Mouse (Mus musculus) liver, embryonic 11.5 days (tissue): ENCODE results near the gene Fabp1. TPM values are rescaled to one million over a fixed set of nuclear protein-coding genes. Genes with fewer than 3 reads are reported as not detected.

Experiments
- ATAC-seq: fragments of 200-750 bp; cut with Nextera tagmentation; replicated peaks from 2 replicates; pipeline ENCODE4 v1.8.0; 2017; ENCODE audit warnings: moderate number of reproducible peaks, mild to moderate bottlenecking, moderate TSS enrichment, moderate library complexity; ENCODE audit not compliant: low FRiP score
- DNase-seq: peaks from one replicate; pipeline ENCODE4 v3.0.0-alpha.2; 2017; ENCODE audit warnings: low spot score
- H3K27ac ChIP-seq: fragments of 300-500 bp; sonication (generic); 2 replicates; pipeline ENCODE4 v1.5.1; 2014; ENCODE audit warnings: mild to moderate bottlenecking, low read depth, low read length, control low read depth
- H3K27me3 ChIP-seq: fragments of 300-500 bp; sonication (generic); replicated peaks from 2 replicates; pipeline ENCODE4 v1.6.1; 2014; ENCODE audit warnings: low read length, mixed read lengths; ENCODE audit not compliant: control insufficient read depth, insufficient read depth
- H3K36me3 ChIP-seq: fragments of 300-500 bp; sonication (generic); 2 replicates; pipeline ENCODE4 v1.6.1; 2014; ENCODE audit warnings: mild to moderate bottlenecking, low read length, moderate library complexity, mixed read lengths; ENCODE audit not compliant: control insufficient read depth, insufficient read depth
- H3K4me1 ChIP-seq: fragments of 300-500 bp; sonication (generic); replicated peaks from 2 replicates; pipeline ENCODE4 v1.6.1; 2014; ENCODE audit warnings: low read length, mixed read lengths; ENCODE audit not compliant: control insufficient read depth, insufficient read depth
- H3K4me2 ChIP-seq: fragments of 300-500 bp; sonication (generic); 2 replicates; pipeline ENCODE4 v1.6.1; 2014; ENCODE audit warnings: mild to moderate bottlenecking, control low read depth, moderate library complexity
- H3K4me3 ChIP-seq: fragments of 300-500 bp; sonication (generic); 2 replicates; pipeline ENCODE4 v1.5.1; 2014; ENCODE audit warnings: low read depth, low read length, control low read depth
- H3K9ac ChIP-seq: fragments of 300-500 bp; sonication (generic); 2 replicates; pipeline ENCODE4 v1.6.1; 2014; ENCODE audit warnings: low read depth, low read length, control low read depth
- H3K9me3 ChIP-seq: fragments of 300-500 bp; sonication (generic); 2 replicates; pipeline ENCODE4 v1.6.1; 2016; ENCODE audit warnings: low read length, inconsistent platforms, mixed read lengths; ENCODE audit not compliant: control insufficient read depth
- WGBS: fragments of 180-500 bp; shearing (Covaris S2); extraction: QIAGEN DNeasy Blood & Tissue Kit; methylation state at CpG from one replicate; pipeline ENCODE4 v1.1.7; 2014; 5-methylcytosine and 5-hydroxymethylcytosine counted together
- polyA plus RNA-seq: library from polyadenylated mRNA; unstranded; fragments of >200 nt; fragmentation: Nextera tagmentation; extraction: Ambion mirVana; gene quantifications from 2 replicates; pipeline ENCODE4 v1.2.1, GENCODE M21; 2014

Fabp1 gene
- polyA plus RNA-seq, 1 experiment from 2014 or later: 63.9 TPM

GRCm38 (mm10) chr6:71248420-71248819 lies 48.8 kb downstream of the Fabp1 start:
- no peaks in the 10 kb centered on the region for H3K9me3 ChIP-seq
- no peak overlapping the region for H3K4me2 ChIP-seq
- H3K27me3 ChIP-seq: no peaks in the 10 kb centered on the region
- H3K36me3 ChIP-seq: no peaks in the 10 kb centered on the region
- no peaks in the 10 kb centered on the region for H3K4me1 ChIP-seq
- H3K4me3 ChIP-seq: no peak overlapping the region
- H3K9ac ChIP-seq: no peak overlapping the region
- no peak overlapping the region for H3K27ac ChIP-seq
- no peak for DNase-seq
- no peak for ATAC-seq
- 88% methylated on average over 1 of the region's 1 CpGs for WGBS

- Histone ChIP-seq H3K36me3 (no peaks in the 10 kb centered on the region), H3K4me2 (no peak overlapping the region), H3K4me3 (no peak overlapping the region), H3K4me1 (no peaks in the 10 kb centered on the region), H3K27me3 (no peaks in the 10 kb centered on the region), H3K9me3 (no peaks in the 10 kb centered on the region), H3K27ac (no peak overlapping the region), H3K9ac (no peak overlapping the region)
- no peak for ATAC-seq
- DNase-seq: no peak
- 72% methylated on average over 3 of the region's 3 CpGs for WGBS
Observed at GRCm38 (mm10) chr6:71249615-71250014, 50.0 kb downstream of the Fabp1 start.

DNA sequence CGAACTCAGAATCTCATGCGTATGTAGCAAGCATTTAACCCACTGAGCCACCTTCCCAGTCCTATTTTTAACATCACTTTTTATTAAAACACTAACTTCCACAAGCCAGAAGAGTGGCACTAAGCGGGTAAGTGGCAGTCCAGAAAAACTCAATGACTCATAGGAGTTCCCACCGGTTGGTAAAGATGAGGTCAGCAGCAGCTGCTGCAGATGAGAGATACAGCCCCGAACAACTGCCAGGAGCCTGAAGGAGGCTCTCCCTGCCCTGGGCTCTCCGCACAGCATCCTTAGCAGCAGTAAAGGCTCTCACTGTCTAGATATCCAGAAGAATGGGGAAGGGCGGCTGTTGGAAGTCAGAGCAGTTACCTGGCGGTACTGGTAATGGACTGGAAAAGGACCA lies 51.3 kb downstream of the Fabp1 start:
- WGBS: 72% methylated on average over 8 of the region's 8 CpGs
- no peak for DNase-seq
- Histone ChIP-seq H3K27ac (no peak overlapping the region), H3K27me3 (no peaks in the 10 kb centered on the region), H3K4me2 (no peak overlapping the region), H3K4me3 (no peak overlapping the region), H3K9ac (no peak overlapping the region), H3K9me3 (no peaks in the 10 kb centered on the region), H3K36me3 (no peaks in the 10 kb centered on the region), H3K4me1 (no peaks in the 10 kb centered on the region)
- no peak for ATAC-seq

DNA sequence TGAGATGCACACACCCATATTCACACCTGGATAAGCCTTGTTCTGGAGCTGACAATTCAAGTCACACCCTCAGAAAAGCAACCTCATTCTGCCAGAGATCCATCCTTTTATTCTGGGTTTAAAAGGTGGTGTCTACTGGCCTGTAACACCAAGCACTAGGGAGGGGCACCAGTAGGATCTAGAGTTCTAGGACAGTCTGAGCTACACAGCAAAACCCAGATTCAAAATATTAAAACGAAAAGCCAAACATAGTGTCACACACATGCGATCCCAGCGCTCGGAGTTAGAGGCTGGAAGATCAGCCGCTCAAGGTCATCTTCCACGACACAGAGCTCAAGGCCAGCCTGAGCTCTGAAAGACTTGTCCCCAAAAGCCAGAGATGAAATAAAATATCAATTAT lies 54.8 kb downstream of the Fabp1 start:
- peaks cover 2% of the 10 kb centered on the region; the same call in 1 of the 2 replicates for H3K4me1 ChIP-seq
- 81% methylated on average over 6 of the region's 6 CpGs for WGBS
- no peak overlapping the region for H3K27ac ChIP-seq
- no peak overlapping the region for H3K4me2 ChIP-seq
- no peak overlapping the region for H3K4me3 ChIP-seq
- H3K9ac ChIP-seq: no peak overlapping the region
- DNase-seq: no peak
- H3K36me3 ChIP-seq: no peaks in the 10 kb centered on the region
- no peaks in the 10 kb centered on the region for H3K27me3 ChIP-seq
- ATAC-seq: no peak
- H3K9me3 ChIP-seq: no peaks in the 10 kb centered on the region

Other genes with a start within 250 kb of the Fabp1 start
- gene Foxi3, start 243.3 kb upstream of the Fabp1 start, polyA plus RNA-seq: not detected in 2 replicates
- 5.8 and 7.6 TPM in 2 replicates for gene Thnsl2, start 55.4 kb upstream of the Fabp1 start, polyA plus RNA-seq
- 35.5 and 40.3 TPM in 2 replicates for gene Krcc1, start 71.8 kb downstream of the Fabp1 start, polyA plus RNA-seq
- gene Smyd1, start 122.4 kb downstream of the Fabp1 start, polyA plus RNA-seq: 1.4 and 1.6 TPM in 2 replicates
- not detected in 2 replicates for gene Cd8b1, start 123.0 kb downstream of the Fabp1 start, polyA plus RNA-seq
- not detected in 2 replicates for gene Cd8a, start 173.6 kb downstream of the Fabp1 start, polyA plus RNA-seq
- 9.4 and 10.0 TPM in 2 replicates for gene Rmnd5a, start 240.8 kb downstream of the Fabp1 start, polyA plus RNA-seq